Mouse (Mus musculus): ENCODE measurements at regions not wholly inside any gene's neighbourhood (a gene's known extent, or its start where the extent isn't known, plus 50 kb on each side); places are given as distances from the start of the nearest gene placed in this dataset.

DNA sequence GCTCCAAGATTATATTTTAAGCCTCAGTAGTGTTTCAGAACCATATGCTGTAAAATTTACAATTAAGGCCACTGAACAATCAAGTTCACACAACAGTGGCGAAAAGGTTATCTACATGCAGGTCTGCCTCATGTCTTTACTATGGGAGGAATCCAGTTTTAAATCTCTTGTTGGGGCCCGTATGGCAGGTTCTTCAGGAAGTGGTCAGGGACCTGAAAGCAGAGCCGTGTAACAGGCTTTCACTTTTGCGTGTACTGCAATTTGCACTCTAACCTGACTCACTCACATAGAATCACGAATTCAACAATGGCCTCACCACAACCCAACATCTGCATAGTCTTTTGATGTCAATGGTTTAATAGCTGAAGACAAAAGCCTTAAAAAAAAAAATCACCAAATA lies 312.6 kb downstream of the Tex13c3 start:
- no peaks in the 10 kb centered on the region for H3K27me3 ChIP-seq
- no peak overlapping the region for H3K4me3 ChIP-seq
- H3K36me3 ChIP-seq, result no peaks in the 10 kb centered on the region
- H3K4me1 ChIP-seq (replicated peaks), result no peaks in the 10 kb centered on the region
- no peak overlapping the region for H3K9ac ChIP-seq
- H3K9me3 ChIP-seq, result no peaks in the 10 kb centered on the region
- H3K27ac ChIP-seq (replicated peaks), result no peak overlapping the region
- no peak for ATAC-seq (ENCODE audit: low FRiP score, low read depth)
- 85% methylated on average over 5 of the region's 5 CpGs for WGBS
- no peak overlapping the region for H3K4me2 ChIP-seq

DNA sequence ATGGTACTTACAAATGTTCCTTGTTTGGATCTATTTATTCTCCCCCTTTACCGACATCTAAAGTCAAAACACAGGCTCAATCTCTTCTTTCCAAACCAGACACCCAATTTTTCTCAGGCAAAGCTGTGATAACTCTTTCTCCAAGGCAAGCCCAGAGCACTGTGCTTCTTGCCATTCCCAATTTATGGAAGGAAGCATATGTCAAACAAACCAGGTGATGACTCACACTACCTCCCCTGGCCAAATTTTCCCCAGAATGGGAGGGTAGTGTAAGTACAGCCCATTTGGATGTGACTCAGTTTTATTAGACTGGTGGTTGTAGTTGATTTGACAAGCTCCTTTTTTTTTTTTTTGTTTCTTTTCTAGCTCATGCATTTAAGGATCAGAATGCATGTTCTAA lies 313.0 kb downstream of the Tex13c3 start:
- Histone ChIP-seq H3K4me2 (no peak overlapping the region), H3K9me3 (no peaks in the 10 kb centered on the region), H3K27ac (replicated peaks) (no peak overlapping the region), H3K4me1 (replicated peaks) (no peaks in the 10 kb centered on the region), H3K4me3 (no peak overlapping the region), H3K9ac (no peak overlapping the region), H3K36me3 (no peaks in the 10 kb centered on the region), H3K27me3 (no peaks in the 10 kb centered on the region)
- no peak for ATAC-seq (ENCODE audit: low FRiP score, low read depth)
- 92% methylated on average over 1 of the region's 1 CpGs for WGBS

DNA sequence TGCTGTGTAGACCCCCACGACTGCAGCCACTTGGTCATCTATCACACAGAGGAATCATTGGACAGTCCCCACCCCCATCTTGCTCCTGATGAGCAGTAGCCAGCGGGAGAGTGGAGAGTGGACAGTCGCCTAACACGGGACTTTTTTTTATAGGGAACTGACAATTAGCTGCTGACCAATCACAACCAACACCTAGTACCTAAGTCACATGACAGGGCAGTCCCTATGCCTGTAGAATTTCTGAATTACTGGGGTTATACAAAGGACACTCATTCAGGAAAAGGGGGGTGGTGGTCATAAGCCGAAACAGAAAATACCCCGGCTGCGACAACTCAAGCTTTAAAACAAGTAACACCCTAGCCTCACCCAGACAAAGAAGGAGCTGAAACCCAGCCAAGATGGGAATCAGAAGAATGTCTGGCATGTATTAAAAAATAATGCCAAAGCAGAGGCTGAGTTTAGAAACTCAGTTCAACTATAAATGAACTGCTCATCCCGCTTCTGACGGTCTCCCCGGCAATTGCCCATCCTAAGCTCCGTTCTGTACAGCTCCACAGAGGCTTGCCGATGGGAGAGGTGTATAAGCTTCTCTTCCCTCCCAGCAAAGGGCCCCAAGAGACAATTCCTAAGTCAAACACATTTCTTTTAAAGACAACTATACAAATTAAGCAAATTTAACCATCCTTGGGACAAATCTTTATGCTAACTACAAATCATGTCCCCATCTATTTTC lies 313.8 kb downstream of the Tex13c3 start:
- Histone ChIP-seq H3K27me3 (no peaks in the 10 kb centered on the region), H3K9me3 (no peaks in the 10 kb centered on the region), H3K9ac (no peak overlapping the region), H3K4me1 (replicated peaks) (no peaks in the 10 kb centered on the region), H3K4me3 (peak overlapping the region; percentile 19), H3K36me3 (no peaks in the 10 kb centered on the region), H3K4me2 (peak overlapping the region; percentile 43), H3K27ac (replicated peaks) (no peak overlapping the region)
- 0 out of 2 replicates have a peak, but pooled peaks have one; percentile 42 for ATAC-seq (ENCODE audit: low FRiP score, low read depth)
- 53% methylated on average over 12 of the region's 12 CpGs for WGBS

DNA sequence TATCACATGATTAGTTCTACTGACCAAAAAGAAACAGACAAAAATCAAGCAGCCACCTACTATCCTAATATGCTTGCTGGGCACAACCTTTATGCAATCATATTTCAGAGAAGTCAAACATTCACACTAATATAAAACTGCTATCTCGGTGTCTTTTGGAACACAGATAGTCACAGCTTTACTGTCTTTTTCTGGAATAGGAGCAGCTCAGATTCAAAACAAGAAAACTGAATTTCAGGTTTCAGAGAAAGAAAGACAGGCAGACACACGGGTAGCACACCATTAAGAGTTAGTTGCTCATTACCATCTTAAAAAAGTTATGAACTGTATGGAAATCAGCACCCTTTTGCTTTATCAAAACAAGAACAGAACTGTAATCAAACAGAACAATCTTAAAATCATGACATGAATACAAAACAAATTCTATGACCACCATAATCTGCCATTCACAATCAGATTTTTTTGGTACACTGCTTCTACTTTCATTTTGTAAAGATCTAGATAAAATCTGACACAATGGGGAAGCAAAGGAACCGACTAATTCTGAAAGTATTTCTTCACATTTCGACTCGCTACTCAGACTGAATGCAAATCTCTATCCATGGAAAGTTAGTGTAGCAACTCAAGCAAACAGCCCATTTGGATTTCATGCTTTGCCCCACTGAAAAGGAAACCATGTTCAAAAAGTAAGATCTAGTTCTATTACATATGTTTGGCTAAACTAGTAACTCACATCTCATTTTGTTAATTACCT lies 315.1 kb downstream of the Tex13c3 start:
- Histone ChIP-seq H3K9ac (no peak overlapping the region), H3K27me3 (no peaks in the 10 kb centered on the region), H3K4me2 (peak overlapping the region; percentile 43; the same call in 1 of the 2 replicates), H3K9me3 (no peaks in the 10 kb centered on the region), H3K36me3 (no peaks in the 10 kb centered on the region), H3K4me1 (replicated peaks) (no peaks in the 10 kb centered on the region), H3K4me3 (peak overlapping the region; percentile 19; the same call in 1 of the 2 replicates), H3K27ac (replicated peaks) (no peak overlapping the region)
- WGBS, result 69% methylated on average over 5 of the region's 5 CpGs
- no peak for ATAC-seq (ENCODE audit: low FRiP score, low read depth)

DNA sequence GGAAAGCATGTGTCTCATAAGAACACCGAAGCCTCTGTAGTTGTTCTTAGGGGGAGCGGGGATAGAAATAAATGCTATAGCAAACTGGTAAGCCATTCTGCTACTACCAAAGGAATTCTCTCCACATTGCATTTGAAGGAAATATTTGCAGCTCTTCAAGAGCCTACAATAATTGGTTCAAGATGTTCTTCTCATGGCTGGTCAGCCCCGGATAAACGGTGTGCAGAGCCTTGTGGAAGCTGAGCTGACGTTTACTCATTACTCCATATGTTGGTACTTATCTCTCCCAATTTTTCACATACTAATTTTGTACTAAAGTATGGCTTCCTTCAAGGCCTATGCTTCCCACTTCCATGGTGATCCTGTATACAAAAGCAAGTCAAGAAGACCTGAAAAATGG lies 317.0 kb downstream of the Tex13c3 start:
- H3K9ac ChIP-seq, result no peak overlapping the region
- no peak for ATAC-seq (ENCODE audit: low FRiP score, low read depth)
- H3K27ac ChIP-seq (replicated peaks), result no peak overlapping the region
- no peak overlapping the region for H3K4me2 ChIP-seq
- H3K4me3 ChIP-seq, result no peak overlapping the region
- WGBS, result 85% methylated on average over 5 of the region's 5 CpGs
- no peaks in the 10 kb centered on the region for H3K9me3 ChIP-seq
- no peaks in the 10 kb centered on the region for H3K4me1 ChIP-seq (replicated peaks)
- H3K27me3 ChIP-seq, result no peaks in the 10 kb centered on the region
- no peaks in the 10 kb centered on the region for H3K36me3 ChIP-seq

DNA sequence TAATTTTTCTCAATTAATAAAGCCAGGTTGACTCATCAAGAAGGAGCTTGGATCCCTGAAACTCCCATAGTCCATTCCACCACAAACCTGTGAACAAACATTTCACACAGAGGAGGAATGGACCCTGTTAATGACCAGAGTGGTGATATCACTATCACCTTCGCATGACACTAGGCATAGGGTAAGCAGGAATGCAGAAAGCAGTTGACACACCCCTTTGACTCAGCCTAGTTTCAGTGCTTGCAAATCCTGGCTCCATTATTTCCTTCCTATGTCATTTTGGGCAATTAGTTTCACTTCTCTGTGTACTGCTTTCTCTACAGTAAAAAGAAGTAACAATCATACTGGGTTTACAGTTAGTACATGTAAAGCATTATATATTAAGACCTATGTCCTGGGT lies 318.2 kb downstream of the Tex13c3 start:
- 71% methylated on average over 1 of the region's 1 CpGs for WGBS
- Histone ChIP-seq H3K9ac (no peak overlapping the region), H3K9me3 (no peaks in the 10 kb centered on the region), H3K4me1 (replicated peaks) (no peaks in the 10 kb centered on the region), H3K27me3 (no peaks in the 10 kb centered on the region), H3K36me3 (no peaks in the 10 kb centered on the region), H3K4me2 (no peak overlapping the region), H3K4me3 (no peak overlapping the region), H3K27ac (replicated peaks) (no peak overlapping the region)
- ATAC-seq (ENCODE audit: low FRiP score, low read depth), result no peak

DNA sequence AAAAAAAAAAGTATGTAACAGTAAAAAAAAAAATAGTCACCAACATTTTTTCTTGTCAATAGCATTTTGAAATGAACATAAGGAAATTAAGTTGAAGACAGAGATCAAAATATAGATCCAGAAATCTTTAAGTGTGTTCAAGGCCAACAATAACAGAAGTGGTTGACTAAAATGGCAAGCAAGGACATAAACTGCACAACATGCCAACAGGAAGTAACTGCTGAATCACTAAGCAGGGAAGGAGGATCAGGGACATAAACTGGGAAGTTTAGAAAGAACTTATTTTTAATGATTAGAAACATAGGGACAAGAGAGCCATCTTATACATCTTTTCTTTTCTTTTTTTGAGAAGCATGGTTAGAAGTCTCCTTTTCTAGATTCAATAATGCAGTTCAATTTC lies 318.8 kb downstream of the Tex13c3 start:
- Histone ChIP-seq H3K36me3 (no peaks in the 10 kb centered on the region), H3K27ac (replicated peaks) (no peak overlapping the region), H3K9me3 (no peaks in the 10 kb centered on the region), H3K4me3 (no peak overlapping the region), H3K27me3 (no peaks in the 10 kb centered on the region), H3K4me1 (replicated peaks) (no peaks in the 10 kb centered on the region), H3K4me2 (no peak overlapping the region), H3K9ac (no peak overlapping the region)
- ATAC-seq (ENCODE audit: low FRiP score, low read depth), result no peak

DNA sequence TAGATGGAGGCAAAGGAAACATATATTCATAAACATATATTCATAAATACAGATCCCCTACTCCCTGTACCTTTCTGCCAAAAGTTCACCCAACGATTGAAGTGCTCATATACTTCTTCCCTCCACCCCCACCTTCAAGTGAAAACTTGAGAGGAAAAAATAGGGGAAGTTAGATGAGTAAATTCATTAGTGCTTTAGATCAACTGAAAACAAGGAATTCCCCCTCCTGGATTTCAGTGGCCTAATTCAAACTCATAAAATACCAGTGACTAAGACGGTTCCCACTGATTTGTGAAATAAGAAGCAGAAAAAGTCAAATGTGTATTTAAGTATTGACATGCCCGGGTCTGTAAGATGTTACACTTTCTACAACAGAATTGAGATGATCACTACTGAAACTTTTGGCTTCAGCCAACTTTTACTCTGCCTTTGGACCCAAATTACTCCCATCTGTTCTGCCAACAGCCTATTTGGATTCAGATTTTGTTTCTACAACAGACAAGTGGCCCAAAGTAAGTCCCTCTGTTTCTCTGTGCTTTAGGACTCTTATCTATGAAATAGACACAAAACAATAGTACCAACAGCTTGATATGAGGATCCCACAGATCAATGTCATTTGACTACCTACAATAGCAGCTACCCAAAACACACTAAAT lies 320.7 kb downstream of the Tex13c3 start:
- Histone ChIP-seq H3K4me2 (no peak overlapping the region), H3K9me3 (no peaks in the 10 kb centered on the region), H3K27ac (replicated peaks) (no peak overlapping the region), H3K4me1 (replicated peaks) (no peaks in the 10 kb centered on the region), H3K4me3 (no peak overlapping the region), H3K9ac (no peak overlapping the region), H3K27me3 (no peaks in the 10 kb centered on the region), H3K36me3 (no peaks in the 10 kb centered on the region)
- ATAC-seq (ENCODE audit: low FRiP score, low read depth), result no peak
- 83% methylated on average over 3 of the region's 3 CpGs for WGBS

DNA sequence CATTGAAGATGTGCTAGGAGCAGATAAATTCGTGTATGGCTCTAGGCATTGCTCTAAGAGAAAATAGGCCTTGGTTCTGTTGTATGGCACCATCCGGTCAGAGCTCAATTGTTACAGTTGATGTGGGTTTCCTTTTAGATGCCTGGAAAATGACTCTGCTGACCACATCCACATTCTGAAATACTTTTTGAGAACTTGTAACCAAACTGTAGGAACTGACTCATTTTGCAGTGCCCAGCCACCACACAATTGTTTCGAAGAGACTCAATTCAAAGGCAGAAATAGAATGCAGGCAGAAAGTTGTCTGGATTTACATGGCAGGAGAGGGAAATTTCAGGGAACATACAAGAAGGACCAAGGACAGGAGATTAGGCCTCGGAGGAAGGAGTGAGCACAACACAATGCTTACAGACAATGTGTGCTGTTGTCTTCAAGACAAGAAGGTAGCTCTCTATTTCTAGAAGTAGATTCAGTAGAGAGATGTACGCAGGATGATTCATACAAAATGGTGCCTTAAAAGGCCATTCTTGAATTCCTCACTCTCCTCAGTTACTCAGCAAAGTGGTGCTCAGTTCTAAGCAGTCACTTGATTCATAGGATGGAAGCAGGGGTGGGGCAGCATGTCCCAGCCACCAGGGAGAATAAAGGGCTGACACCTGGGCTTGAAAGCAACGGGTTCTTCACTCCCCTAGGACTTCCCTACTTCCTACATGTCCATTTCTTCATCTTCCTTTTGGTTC lies 323.5 kb downstream of the Tex13c3 start:
- 82% methylated on average over 6 of the region's 6 CpGs for WGBS
- no peaks in the 10 kb centered on the region for H3K36me3 ChIP-seq
- H3K4me1 ChIP-seq (replicated peaks), result no peaks in the 10 kb centered on the region
- H3K27me3 ChIP-seq, result no peaks in the 10 kb centered on the region
- ATAC-seq (ENCODE audit: low FRiP score, low read depth), result no peak
- no peak overlapping the region for H3K27ac ChIP-seq (replicated peaks)
- no peak overlapping the region for H3K4me2 ChIP-seq
- no peaks in the 10 kb centered on the region for H3K9me3 ChIP-seq
- H3K4me3 ChIP-seq, result no peak overlapping the region
- H3K9ac ChIP-seq, result no peak overlapping the region

DNA sequence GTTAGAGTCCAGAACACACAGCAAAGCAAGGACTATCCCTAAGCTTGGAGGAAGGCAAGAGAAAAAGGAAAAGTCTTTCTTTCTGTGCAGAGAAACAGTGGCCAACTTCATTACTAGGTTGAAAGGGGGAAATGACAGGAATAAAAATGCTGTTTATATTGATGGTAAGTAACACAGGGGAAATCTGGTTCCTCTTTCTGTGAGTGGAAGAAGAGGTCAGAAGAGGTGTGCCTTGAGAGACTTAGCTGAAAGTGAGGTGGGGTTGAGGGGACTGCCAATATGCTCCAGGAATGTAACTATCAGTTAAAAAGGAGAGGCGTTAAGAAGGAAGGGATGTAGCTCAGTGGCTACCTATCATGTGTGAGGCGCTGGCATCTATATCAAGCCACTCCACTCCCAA lies 327.5 kb downstream of the Tex13c3 start:
- H3K4me1 ChIP-seq (replicated peaks), result no peaks in the 10 kb centered on the region
- no peak overlapping the region for H3K27ac ChIP-seq (replicated peaks)
- no peaks in the 10 kb centered on the region for H3K9me3 ChIP-seq
- H3K4me2 ChIP-seq, result no peak overlapping the region
- 93% methylated on average over 2 of the region's 2 CpGs for WGBS
- ATAC-seq (ENCODE audit: low FRiP score, low read depth), result no peak
- no peaks in the 10 kb centered on the region for H3K36me3 ChIP-seq
- H3K27me3 ChIP-seq, result no peaks in the 10 kb centered on the region
- no peak overlapping the region for H3K4me3 ChIP-seq
- no peak overlapping the region for H3K9ac ChIP-seq

DNA sequence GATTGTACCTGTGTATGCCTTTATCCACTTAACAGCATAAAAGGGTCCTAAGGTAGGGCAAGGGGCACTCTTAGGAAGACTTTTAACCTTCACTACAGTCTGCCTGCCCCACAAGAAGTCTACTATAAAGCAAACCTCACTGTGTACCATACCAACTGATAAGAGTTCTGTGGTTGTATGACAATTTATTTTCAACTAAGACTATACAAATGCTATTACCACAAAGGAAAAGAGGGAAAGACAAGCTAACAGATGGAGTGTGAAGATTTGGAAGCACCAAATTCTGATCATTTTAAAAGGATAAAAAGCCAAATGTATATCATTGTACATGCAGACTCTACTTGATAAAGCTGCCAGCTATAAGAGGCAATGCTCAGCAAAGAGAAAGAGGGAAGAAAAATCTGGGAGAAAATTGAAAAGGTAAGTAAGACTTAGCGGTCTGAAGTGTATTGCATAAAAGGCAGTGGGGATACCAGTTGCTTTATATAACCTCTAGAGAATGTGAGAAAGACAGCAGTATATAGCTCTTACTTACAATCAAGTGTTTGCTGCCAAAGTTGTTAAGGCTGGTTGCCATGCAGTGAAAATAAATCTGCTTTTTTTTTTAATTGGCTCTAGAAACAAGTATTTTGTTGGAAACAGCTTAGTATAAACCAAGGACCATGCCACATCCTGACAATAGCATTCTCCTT lies 328.8 kb downstream of the Tex13c3 start:
- no peaks in the 10 kb centered on the region for H3K9me3 ChIP-seq
- no peak overlapping the region for H3K9ac ChIP-seq
- no peak for ATAC-seq (ENCODE audit: low FRiP score, low read depth)
- 92% methylated on average over 1 of the region's 1 CpGs for WGBS
- no peak overlapping the region for H3K4me2 ChIP-seq
- H3K27ac ChIP-seq (replicated peaks), result no peak overlapping the region
- no peak overlapping the region for H3K4me3 ChIP-seq
- no peaks in the 10 kb centered on the region for H3K27me3 ChIP-seq
- H3K4me1 ChIP-seq (replicated peaks), result no peaks in the 10 kb centered on the region
- no peaks in the 10 kb centered on the region for H3K36me3 ChIP-seq

Data from hindbrain, embryonic 15.5 days (tissue).